Mouse (Mus musculus): ENCODE data around the gene Slco4a1. TPM values are rescaled to one million over a fixed set of nuclear protein-coding genes. Genes with fewer than 3 reads are reported as not detected.

The Slco4a1 gene
- polyA plus RNA-seq, 1 experiment from 2014 or later: 0.74 TPM

- no peaks in the 10 kb centered on the region; the same call in 1 of the 2 replicates for H3K27me3 ChIP-seq (replicated peaks; ENCODE audit: control insufficient read depth, insufficient read depth, low read length)
- peaks cover 3% of the 10 kb centered on the region; the same call in 1 of the 2 replicates for H3K4me1 ChIP-seq (ENCODE audit: control insufficient read depth, insufficient read depth, low read length)
- no peak overlapping the region for H3K4me2 ChIP-seq (ENCODE audit: low read length)
- H3K36me3 ChIP-seq (ENCODE audit: control insufficient read depth, insufficient read depth, low read length): no peaks in the 10 kb centered on the region
- ATAC-seq (no peak), DNase-seq (ENCODE audit: low spot score) (no peak)
- H3K4me3 ChIP-seq (ENCODE audit: low read depth, low read length): no peak overlapping the region
- H3K27ac ChIP-seq (ENCODE audit: low read depth, low read length): no peak overlapping the region
- no peaks in the 10 kb centered on the region for H3K9me3 ChIP-seq (replicated peaks; ENCODE audit: control insufficient read depth, low read length)
- 90% methylated on average over 4 of the region's 4 CpGs for WGBS
- H3K9ac ChIP-seq (ENCODE audit: low read length): no peak overlapping the region
These were observed 3.4 kb downstream of the Slco4a1 start for GRCm38 (mm10) chr2:180459437-180459836.

GRCm38 (mm10) chr2:180460801-180461200, 4.8 kb downstream of the Slco4a1 start:
- no peaks in the 10 kb centered on the region; the same call in 1 of the 2 replicates for H3K4me1 ChIP-seq (ENCODE audit: control insufficient read depth, insufficient read depth, low read length)
- H3K9me3 ChIP-seq (replicated peaks; ENCODE audit: control insufficient read depth, low read length): no peaks in the 10 kb centered on the region
- H3K4me2 ChIP-seq (ENCODE audit: low read length): no peak overlapping the region
- WGBS: 54% methylated on average over 8 of the region's 8 CpGs
- no peak overlapping the region for H3K27ac ChIP-seq (ENCODE audit: low read depth, low read length)
- DNase-seq (ENCODE audit: low spot score): no peak
- no peaks in the 10 kb centered on the region for H3K36me3 ChIP-seq (ENCODE audit: control insufficient read depth, insufficient read depth, low read length)
- no peak overlapping the region for H3K4me3 ChIP-seq (ENCODE audit: low read depth, low read length)
- H3K9ac ChIP-seq (ENCODE audit: low read length): no peak overlapping the region
- ATAC-seq: no peak
- no peaks in the 10 kb centered on the region; the same call in 1 of the 2 replicates for H3K27me3 ChIP-seq (replicated peaks; ENCODE audit: control insufficient read depth, insufficient read depth, low read length)

- no peak overlapping the region for H3K27ac ChIP-seq (ENCODE audit: low read depth, low read length)
- WGBS: 90% methylated on average over 8 of the region's 8 CpGs
These were observed 6.5 kb downstream of the Slco4a1 start for GRCm38 (mm10) chr2:180462593-180462992.

GRCm38 (mm10) chr2:180466505-180466904, 10.5 kb downstream of the Slco4a1 start:
- WGBS: 81% methylated on average over 7 of the region's 7 CpGs
- Histone ChIP-seq H3K9me3 (replicated peaks; ENCODE audit: control insufficient read depth, low read length) (no peaks in the 10 kb centered on the region), H3K27me3 (replicated peaks; ENCODE audit: control insufficient read depth, insufficient read depth, low read length) (no peaks in the 10 kb centered on the region), H3K4me2 (ENCODE audit: low read length) (no peak overlapping the region), H3K36me3 (ENCODE audit: control insufficient read depth, insufficient read depth, low read length) (no peaks in the 10 kb centered on the region), H3K4me1 (ENCODE audit: control insufficient read depth, insufficient read depth, low read length) (no peaks in the 10 kb centered on the region), H3K27ac (ENCODE audit: low read depth, low read length) (no peak overlapping the region), H3K9ac (ENCODE audit: low read length) (no peak overlapping the region), H3K4me3 (ENCODE audit: low read depth, low read length) (no peak overlapping the region)
- no peak for DNase-seq (ENCODE audit: low spot score)
- ATAC-seq: no peak

More at GRCm38 (mm10) chr2:180462593-180462992, 6.5 kb downstream of the Slco4a1 start:
- Histone ChIP-seq H3K9ac (ENCODE audit: low read length) (no peak overlapping the region), H3K36me3 (ENCODE audit: control insufficient read depth, insufficient read depth, low read length) (no peaks in the 10 kb centered on the region), H3K4me2 (ENCODE audit: low read length) (no peak overlapping the region), H3K27me3 (replicated peaks; ENCODE audit: control insufficient read depth, insufficient read depth, low read length) (no peaks in the 10 kb centered on the region), H3K4me1 (ENCODE audit: control insufficient read depth, insufficient read depth, low read length) (no peaks in the 10 kb centered on the region), H3K4me3 (ENCODE audit: low read depth, low read length) (no peak overlapping the region), H3K9me3 (replicated peaks; ENCODE audit: control insufficient read depth, low read length) (no peaks in the 10 kb centered on the region)
- ATAC-seq (no peak), DNase-seq (ENCODE audit: low spot score) (no peak)

- H3K27me3 ChIP-seq (replicated peaks; ENCODE audit: control insufficient read depth, insufficient read depth, low read length): no peaks in the 10 kb centered on the region
- no peak for ATAC-seq
- WGBS: 90% methylated on average over 8 of the region's 8 CpGs
- no peaks in the 10 kb centered on the region for H3K4me1 ChIP-seq (ENCODE audit: control insufficient read depth, insufficient read depth, low read length)
- no peak overlapping the region for H3K27ac ChIP-seq (ENCODE audit: low read depth, low read length)
- H3K36me3 ChIP-seq (ENCODE audit: control insufficient read depth, insufficient read depth, low read length): no peaks in the 10 kb centered on the region
- no peaks in the 10 kb centered on the region for H3K9me3 ChIP-seq (replicated peaks; ENCODE audit: control insufficient read depth, low read length)
- H3K4me2 ChIP-seq (ENCODE audit: low read length): no peak overlapping the region
- no peak for DNase-seq (ENCODE audit: low spot score)
- H3K9ac ChIP-seq (ENCODE audit: low read length): no peak overlapping the region
- no peak overlapping the region for H3K4me3 ChIP-seq (ENCODE audit: low read depth, low read length)
These were observed 12.8 kb downstream of the Slco4a1 start for GRCm38 (mm10) chr2:180468871-180469270.

GRCm38 (mm10) chr2:180469768-180470167, 13.7 kb downstream of the Slco4a1 start:
- Histone ChIP-seq H3K27me3 (replicated peaks; ENCODE audit: control insufficient read depth, insufficient read depth, low read length) (no peaks in the 10 kb centered on the region), H3K4me3 (ENCODE audit: low read depth, low read length) (no peak overlapping the region), H3K4me2 (ENCODE audit: low read length) (no peak overlapping the region), H3K27ac (ENCODE audit: low read depth, low read length) (no peak overlapping the region), H3K9me3 (replicated peaks; ENCODE audit: control insufficient read depth, low read length) (no peaks in the 10 kb centered on the region), H3K36me3 (ENCODE audit: control insufficient read depth, insufficient read depth, low read length) (no peaks in the 10 kb centered on the region), H3K4me1 (ENCODE audit: control insufficient read depth, insufficient read depth, low read length) (no peaks in the 10 kb centered on the region), H3K9ac (ENCODE audit: low read length) (no peak overlapping the region)
- WGBS: 74% methylated on average over 9 of the region's 9 CpGs
- DNase-seq (ENCODE audit: low spot score): no peak
- ATAC-seq: no peak

- H3K27ac ChIP-seq (ENCODE audit: low read depth, low read length): no peak overlapping the region
- WGBS: 5% methylated on average over 21 of the region's 21 CpGs
- H3K4me2 ChIP-seq (ENCODE audit: low read length): peak overlapping the region; percentile 14; the same call in 1 of the 2 replicates
- DNase-seq (ENCODE audit: low spot score) (peak; percentile 68), ATAC-seq (peak; percentile 60)
- H3K4me3 ChIP-seq (ENCODE audit: low read depth, low read length): no peak overlapping the region
- H3K9ac ChIP-seq (ENCODE audit: low read length): no peak overlapping the region
- H3K36me3 ChIP-seq (ENCODE audit: control insufficient read depth, insufficient read depth, low read length): no peaks in the 10 kb centered on the region
- H3K9me3 ChIP-seq (replicated peaks; ENCODE audit: control insufficient read depth, low read length): no peaks in the 10 kb centered on the region
- no peaks in the 10 kb centered on the region for H3K27me3 ChIP-seq (replicated peaks; ENCODE audit: control insufficient read depth, insufficient read depth, low read length)
- no peaks in the 10 kb centered on the region for H3K4me1 ChIP-seq (ENCODE audit: control insufficient read depth, insufficient read depth, low read length)
These were observed 16.4 kb downstream of the Slco4a1 start for GRCm38 (mm10) chr2:180472306-180473079.

GRCm38 (mm10) chr2:180473080-180473440, 17.0 kb downstream of the Slco4a1 start:
- Histone ChIP-seq H3K27me3 (replicated peaks; ENCODE audit: control insufficient read depth, insufficient read depth, low read length) (no peaks in the 10 kb centered on the region), H3K4me1 (ENCODE audit: control insufficient read depth, insufficient read depth, low read length) (no peaks in the 10 kb centered on the region), H3K4me2 (ENCODE audit: low read length) (no peak overlapping the region), H3K27ac (ENCODE audit: low read depth, low read length) (no peak overlapping the region), H3K9ac (ENCODE audit: low read length) (no peak overlapping the region), H3K9me3 (replicated peaks; ENCODE audit: control insufficient read depth, low read length) (no peaks in the 10 kb centered on the region), H3K4me3 (ENCODE audit: low read depth, low read length) (no peak overlapping the region), H3K36me3 (ENCODE audit: control insufficient read depth, insufficient read depth, low read length) (no peaks in the 10 kb centered on the region)
- ATAC-seq (peak; percentile 93), DNase-seq (ENCODE audit: low spot score) (peak; percentile 94)
- WGBS: 33% methylated on average over 7 of the region's 7 CpGs

GRCm38 (mm10) chr2:180474864-180475263, 18.8 kb downstream of the Slco4a1 start:
- DNase-seq (ENCODE audit: low spot score) (no peak), ATAC-seq (no peak)
- H3K4me3 ChIP-seq (ENCODE audit: low read depth, low read length): no peak overlapping the region
- no peak overlapping the region for H3K9ac ChIP-seq (ENCODE audit: low read length)
- no peaks in the 10 kb centered on the region for H3K9me3 ChIP-seq (replicated peaks; ENCODE audit: control insufficient read depth, low read length)
- no peaks in the 10 kb centered on the region for H3K4me1 ChIP-seq (ENCODE audit: control insufficient read depth, insufficient read depth, low read length)
- H3K36me3 ChIP-seq (ENCODE audit: control insufficient read depth, insufficient read depth, low read length): no peaks in the 10 kb centered on the region
- no peak overlapping the region for H3K4me2 ChIP-seq (ENCODE audit: low read length)
- H3K27me3 ChIP-seq (replicated peaks; ENCODE audit: control insufficient read depth, insufficient read depth, low read length): no peaks in the 10 kb centered on the region
- WGBS: 90% methylated on average over 3 of the region's 3 CpGs
- no peak overlapping the region for H3K27ac ChIP-seq (ENCODE audit: low read depth, low read length)
